Mouse (Mus musculus) mouse trophoblast stem cell (cell line): ENCODE data around the gene Trim38.
"Not testable (repeated sequence)": the region's sequence is repeated elsewhere in the genome, so short reads cannot be mapped to it uniquely, and the experiment has no call there.

Source experiments
- in situ Hi-C, 2 experiments: fragments of 300-500 bp; cut with MseI, MboI; formaldehyde crosslinking; loops; 2 replicates in 1 of 2; 3 replicates in 1 of 2; pipeline ENCODE4 v1.15.1; 2025

Trim38 gene

DNA sequence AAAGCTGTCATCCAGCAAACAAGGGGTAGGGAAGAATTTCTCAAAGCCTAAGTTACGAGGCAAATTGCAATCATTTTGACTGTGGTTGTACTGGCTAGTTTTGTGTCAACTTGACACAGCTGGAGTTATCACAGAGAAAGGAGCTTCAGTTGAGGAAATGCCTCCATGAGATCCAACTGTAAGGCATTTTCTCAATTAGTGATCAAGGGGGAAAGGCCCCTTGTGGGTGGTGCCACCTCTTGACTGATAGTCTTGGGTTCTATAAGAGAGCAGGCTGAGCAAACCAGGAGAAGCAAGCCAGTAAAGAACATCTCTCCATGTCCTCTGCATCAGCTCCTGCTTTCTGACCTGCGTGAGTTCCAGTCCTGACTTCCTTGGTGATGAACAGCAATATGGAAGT lies at the start of gene Trim38:
TSS of gene Trim38 (plus strand) at position 301 of the 400 bp plus-strand sequence.
- in situ Hi-C loops = not testable (repeated sequence)

DNA sequence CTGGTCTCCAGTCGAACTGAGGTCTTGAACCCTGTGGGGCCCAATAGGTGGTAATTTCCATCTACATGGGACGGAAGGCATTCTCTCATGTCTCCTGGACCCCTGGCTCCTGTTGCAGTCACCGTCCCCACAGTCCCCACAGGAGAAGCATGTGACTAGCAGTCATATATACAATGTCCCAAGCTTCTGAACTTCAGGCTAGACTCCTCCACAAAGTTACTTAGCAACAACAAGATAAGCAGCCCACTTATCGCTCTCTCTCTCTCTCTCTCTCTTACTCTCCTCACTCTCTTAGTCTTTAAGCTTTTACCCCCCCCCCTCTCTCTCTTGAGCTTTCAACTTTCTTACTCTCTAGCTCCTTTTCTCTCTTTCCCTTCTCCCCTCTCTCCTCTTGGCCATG lies 45.5 kb upstream of the Trim38 start:
- in situ Hi-C loops = no loop called here

- in situ Hi-C loops = no loop called here
Observed at GRCm38 (mm10) chr13:23725213-23725612, 44.5 kb upstream of the Trim38 start.

DNA sequence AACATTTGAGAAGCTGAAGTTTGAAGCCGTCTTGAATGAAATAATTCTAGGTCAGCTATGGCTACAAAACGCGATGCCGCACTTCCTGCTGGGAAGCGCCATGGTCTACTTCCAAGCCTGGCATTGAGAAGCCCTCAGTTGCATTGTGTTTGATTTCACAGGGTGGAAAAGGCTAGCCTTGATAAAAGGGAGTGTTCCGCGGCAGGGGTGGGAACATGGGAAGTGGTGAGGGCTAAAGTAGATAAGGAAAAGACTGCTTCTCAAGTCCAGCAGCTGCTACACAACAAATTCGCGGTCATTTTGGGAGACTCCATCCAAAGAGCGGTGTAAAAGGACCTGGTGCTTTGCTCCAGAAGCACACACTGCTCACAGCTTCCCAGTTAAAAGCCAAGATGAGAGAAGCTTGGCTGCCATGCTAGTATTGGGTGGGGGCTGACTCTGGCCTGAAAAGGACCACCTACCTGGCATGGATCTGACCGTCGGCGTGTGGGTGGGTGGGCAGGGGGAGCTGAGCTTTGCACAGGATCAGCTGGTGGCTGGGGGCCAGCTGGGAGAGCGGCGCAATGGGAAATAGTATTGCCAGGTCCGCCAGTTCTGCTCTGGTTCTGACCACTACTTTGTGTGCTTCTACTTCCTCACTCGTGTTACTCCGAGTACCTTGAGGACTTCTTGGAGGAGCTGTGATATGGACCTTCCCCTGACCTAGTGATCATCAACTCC lies 41.1 kb upstream of the Trim38 start:
- in situ Hi-C loops = no loop called here

- in situ Hi-C loops = no loop called here
Observed at GRCm38 (mm10) chr13:23729192-23729525, 40.6 kb upstream of the Trim38 start.

DNA sequence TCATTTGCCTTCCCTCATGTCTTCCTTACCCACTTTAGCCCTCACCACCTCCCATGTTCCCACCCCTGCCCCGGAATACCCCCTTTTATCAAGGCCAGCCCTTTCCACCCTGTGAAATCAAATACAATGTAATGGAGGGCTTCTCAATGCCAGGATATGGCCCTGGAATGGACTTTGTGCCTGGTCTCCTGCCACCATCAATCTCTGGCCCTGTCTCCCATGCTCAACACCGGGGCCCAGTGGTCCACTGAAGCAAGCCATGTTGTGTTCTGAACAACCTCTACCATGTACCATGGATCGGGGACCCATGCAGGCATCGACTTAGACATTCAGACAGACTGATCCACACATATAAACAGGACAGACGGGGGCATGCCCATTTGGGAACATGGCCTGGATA lies 40.0 kb upstream of the Trim38 start:
- in situ Hi-C loops = loop anchor here in 1 of 2 experiments (5.0 kb wide), 1 partner anchor 32 kb away; the partner anchor contains the start of genes Hist1h1t and Hist1h4c

DNA sequence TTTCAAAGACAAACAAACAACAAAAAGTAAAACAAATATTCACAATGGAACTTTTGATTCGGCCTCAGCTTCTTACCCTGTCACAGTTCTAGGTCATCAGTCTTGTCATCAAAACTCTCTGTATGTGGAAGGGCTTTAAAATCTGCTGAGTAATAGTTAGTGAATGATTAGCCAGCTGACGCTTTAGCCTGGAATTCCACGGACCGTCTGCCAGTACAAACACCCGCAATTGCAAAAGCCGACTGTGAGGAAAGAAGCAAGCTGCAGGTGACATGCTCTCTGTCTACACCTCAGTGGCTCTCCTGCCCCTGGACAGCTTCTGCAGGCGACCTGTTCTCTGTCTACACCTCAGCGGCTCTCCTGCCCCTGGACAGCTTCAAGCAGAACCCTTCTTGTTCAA lies 39.2 kb upstream of the Trim38 start:
- in situ Hi-C loops = loop anchor here in 1 of 2 experiments (5.0 kb wide), 1 partner anchor 33 kb away; the partner anchor contains the start of genes Hist1h1t and Hist1h4c

DNA sequence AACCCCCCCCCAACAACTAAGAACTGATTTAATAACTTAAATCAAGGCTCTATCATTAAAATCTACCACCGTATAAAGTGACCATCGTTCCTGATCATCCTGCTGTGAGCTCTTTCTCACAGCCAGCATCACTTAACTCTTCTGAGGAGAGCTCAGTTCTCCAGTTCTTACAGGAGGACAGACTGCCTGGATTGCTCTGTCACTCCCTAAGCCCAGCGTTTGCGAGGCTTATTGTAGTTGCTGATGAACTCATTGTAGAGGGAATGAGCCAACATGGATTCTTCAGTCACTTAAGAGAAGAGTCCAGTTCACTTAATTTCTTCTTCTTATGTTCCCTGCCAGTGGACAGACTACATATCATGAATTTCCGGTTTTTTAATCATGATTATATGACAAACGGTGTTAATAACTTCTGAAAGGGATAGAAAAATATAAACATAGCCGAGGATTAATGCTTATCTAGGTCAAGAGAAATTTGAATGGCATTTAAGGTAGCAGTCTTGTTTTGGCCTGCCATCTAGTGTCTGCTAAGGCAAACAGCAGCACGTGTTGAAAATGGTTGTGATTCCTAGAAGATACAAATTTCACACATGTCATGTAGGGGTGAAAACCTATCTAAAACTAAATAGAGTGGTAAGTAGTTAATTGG lies 37.4 kb upstream of the Trim38 start:
- in situ Hi-C loops = loop anchor here in 1 of 2 experiments (5.0 kb wide), 1 partner anchor 35 kb away; the partner anchor contains the start of genes Hist1h1t and Hist1h4c

- in situ Hi-C loops = loop anchor here in 1 of 2 experiments (5.0 kb wide), 1 partner anchor 35 kb away; no protein-coding TSS in a partner anchor
Observed at GRCm38 (mm10) chr13:23737091-23737490, 32.6 kb upstream of the Trim38 start.

DNA sequence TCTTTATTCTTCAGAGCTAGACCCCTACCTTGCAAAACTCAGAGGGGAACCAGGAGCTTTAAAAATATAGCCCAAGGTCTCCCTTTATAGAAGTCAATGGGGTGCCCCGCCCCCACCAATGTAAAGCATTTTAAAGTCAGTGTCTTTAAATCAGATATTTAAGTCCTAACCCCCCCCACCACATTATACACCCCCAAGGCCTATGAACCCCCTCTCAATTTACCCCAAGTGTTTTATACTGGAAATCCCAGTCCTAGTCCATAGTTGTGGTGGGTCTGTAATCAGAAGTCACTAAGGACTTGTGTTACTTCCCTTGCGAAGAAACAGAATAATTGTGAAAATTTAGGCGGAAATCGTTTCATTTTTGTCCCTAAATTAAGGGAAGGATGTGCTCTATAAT lies 31.7 kb upstream of the Trim38 start:
- in situ Hi-C loops = loop anchor here in 1 of 2 experiments (5.0 kb wide), 1 partner anchor 36 kb away; no protein-coding TSS in a partner anchor

GRCm38 (mm10) chr13:23738677-23739068 lies 31.0 kb upstream of the Trim38 start, which contains the start of gene Hist1h1c:
Gene Hist1h1c, plus strand, starts transcription at chr13:23738808.
- in situ Hi-C loops = loop anchor here in 1 of 2 experiments (5.0 kb wide), 1 partner anchor 36 kb away; no protein-coding TSS in a partner anchor

DNA sequence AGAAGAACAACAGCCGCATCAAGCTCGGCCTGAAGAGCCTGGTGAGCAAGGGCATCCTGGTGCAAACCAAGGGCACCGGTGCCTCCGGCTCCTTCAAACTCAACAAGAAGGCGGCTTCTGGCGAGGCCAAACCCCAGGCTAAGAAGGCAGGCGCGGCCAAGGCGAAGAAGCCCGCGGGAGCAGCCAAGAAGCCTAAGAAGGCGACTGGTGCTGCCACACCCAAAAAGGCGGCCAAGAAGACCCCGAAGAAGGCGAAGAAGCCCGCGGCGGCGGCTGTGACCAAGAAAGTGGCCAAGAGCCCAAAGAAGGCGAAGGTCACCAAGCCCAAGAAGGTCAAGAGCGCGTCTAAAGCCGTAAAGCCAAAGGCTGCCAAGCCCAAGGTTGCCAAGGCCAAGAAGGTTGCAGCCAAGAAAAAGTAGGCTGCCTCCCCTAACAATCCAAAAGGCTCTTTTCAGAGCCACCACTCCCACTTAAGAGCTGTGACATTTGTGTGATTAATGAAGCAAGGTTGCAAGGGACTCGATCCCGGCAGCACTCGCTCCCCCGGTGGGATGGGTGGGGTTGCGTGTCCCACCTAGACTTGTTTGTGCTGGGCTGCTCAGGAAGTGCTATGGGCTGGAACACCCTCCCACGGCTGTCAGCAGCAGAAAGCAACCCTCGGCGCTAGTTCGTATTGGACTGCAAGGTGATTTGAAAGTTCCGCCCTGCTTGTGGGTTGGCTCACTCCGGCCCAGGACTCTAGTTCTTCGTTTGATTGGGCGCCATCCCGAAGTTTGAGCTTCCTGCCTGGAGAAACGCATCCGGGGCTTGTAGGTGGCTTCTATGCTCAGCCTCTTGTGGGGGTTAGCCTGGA lies 30.4 kb upstream of the Trim38 start:
- in situ Hi-C loops = loop anchor here in 1 of 2 experiments (5.0 kb wide), 1 partner anchor 37 kb away; no protein-coding TSS in a partner anchor

DNA sequence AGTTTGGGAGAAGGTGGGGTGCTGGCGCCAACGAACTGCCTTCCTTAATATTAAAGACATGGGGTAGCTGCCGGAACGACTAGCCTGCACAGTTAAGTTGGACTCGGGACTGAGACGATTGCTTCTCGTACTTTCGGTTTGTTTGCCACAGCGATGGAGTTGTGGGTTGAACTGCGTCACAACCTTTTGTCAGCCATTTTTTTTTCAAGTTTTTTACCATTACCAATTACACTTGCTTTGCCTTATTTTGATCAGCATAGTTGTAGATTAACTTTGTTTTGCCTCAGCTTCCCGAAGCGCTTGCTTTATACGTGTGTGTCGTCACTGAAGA lies 29.8 kb upstream of the Trim38 start:
- in situ Hi-C loops = loop anchor here in 1 of 2 experiments (5.0 kb wide), 1 partner anchor 38 kb away; no protein-coding TSS in a partner anchor

DNA sequence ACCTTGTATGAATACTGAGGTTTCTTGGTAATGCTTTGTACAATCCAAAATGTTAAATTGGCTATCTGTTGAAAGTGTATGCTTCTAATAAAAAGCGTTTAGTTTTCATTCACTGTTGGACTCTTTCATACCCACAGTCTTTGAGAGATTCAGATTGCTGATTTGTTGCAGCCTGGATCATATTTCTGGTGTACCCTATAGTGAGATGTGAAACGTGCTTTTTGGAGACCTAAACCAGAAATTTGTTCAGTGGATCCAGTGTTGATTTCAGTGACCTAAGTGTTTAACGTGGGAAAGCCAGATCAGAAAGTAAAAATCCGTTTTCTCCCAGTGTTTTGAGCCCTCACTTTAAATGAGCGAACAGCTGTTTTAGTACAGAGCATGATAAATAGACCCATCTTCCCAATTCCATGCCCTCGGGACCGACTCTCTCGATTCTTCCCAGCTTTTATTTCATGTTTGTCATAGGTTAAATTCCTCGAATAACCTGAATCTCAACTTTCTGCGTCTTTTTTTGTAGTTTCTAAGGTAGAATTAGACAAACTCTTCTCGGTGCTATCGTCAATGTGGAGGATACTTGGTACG lies 29.4 kb upstream of the Trim38 start:
- in situ Hi-C loops = no loop called here

- in situ Hi-C loops = no loop called here
Observed at GRCm38 (mm10) chr13:23740910-23741309, 28.8 kb upstream of the Trim38 start.

DNA sequence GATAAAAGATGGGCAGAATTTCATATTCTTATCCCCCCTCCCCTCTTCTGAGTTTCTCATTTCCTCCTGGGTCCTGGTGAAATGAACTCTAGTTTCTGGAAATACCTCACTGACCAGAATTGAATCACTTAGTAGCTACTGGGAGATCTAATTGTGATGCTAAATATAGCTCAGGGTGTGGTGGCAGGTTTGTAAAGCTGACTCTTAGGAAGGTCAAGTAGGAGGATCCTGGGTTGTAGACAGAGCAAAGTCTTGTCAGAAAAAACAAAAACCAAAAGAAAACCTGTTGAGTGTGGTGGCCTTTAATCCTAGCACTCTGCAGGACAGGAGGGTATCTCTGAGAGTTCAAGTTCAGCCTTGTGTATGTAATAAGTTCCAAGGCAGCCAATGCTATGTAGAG lies 27.7 kb upstream of the Trim38 start:
- in situ Hi-C loops = no loop called here

- in situ Hi-C loops = no loop called here
Observed at GRCm38 (mm10) chr13:23743215-23743614, 26.5 kb upstream of the Trim38 start.

DNA sequence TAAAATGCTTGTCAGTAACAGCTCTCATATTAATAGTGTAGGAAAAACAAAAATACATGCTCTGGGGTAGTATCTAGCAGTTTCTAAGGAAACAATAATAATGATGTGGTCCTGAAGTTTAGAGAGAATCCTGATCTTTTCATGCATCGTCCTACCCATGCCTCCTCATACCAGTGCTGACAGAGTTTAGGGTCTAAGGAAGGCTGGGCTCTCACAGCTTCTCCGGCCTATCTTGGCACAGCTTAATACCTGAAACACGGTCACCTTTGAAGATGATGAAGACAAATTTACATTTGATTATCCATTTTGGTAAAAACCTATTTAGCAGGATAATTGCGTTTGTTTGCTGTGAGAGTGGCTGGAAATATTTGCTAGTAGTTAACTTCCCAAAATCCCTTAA lies 25.8 kb upstream of the Trim38 start:
- in situ Hi-C loops = no loop called here

GRCm38 (mm10) chr13:23744421-23745380 lies 25.0 kb upstream of the Trim38 start:
- in situ Hi-C loops = no loop called here
